Mouse (Mus musculus): ENCODE data around the gene Sdhb.

Gene Sdhb

DNA sequence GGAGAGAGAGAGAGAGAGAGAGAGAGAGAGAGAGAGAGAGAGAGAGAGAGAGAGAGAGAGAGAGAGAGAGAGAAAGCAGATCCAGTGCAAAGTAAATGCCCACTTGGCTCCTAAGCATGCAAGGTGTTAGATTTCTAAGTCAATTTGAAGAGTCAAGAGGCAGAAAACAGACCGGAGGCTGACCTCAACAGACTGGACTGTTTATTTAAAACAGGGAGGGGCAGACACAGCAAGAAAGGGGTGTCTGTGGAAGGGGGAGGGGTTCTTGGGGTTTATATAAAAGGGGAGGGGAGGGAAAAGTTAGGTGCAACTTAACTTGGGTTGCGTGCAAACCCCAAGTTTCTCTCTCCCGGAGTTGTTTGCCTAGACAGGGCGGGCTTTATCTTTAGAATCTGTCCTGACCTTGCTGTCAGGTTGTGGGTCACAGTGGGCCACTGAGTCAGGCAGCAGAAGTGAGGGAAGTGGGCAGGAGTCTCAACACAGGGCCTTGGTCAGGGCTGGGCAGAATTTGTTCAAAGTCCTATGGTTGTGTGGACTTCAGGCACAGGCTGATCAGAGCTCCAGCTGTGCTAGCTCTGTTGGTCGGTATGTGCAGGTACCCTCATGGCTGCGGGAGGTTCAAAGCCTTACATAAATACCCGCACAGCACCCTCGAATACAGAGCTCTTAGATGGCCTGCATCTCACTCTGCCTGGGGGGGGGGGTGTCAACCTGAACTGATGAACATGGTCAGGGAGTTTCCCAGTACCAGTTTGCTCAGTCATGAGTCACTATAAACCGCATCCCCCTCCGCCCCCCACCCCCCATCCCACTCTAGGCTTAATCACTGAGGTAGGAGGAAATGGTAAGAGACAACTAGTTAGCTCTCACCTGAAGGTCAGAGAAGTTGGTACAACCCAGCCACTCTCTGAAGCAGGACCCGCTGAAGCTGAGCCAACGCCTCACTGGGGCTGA, 13.2 kb upstream of the Sdhb start:
- no peak for DNase-seq (ENCODE audit: inconsistent age in 2 of 2, low spot score in 1 of 2)

- DNase-seq (ENCODE audit: inconsistent age in 2 of 2, low spot score in 1 of 2): no peak
These were observed 12.5 kb upstream of the Sdhb start for GRCm38 (mm10) chr4:140948481-140948880.

GRCm38 (mm10) chr4:140949052-140949451, 12.0 kb upstream of the Sdhb start:
- no peak for DNase-seq (ENCODE audit: inconsistent age in 2 of 2, low spot score in 1 of 2)

- no peak for DNase-seq (ENCODE audit: inconsistent age in 2 of 2, low spot score in 1 of 2)
These were observed 11.4 kb upstream of the Sdhb start for GRCm38 (mm10) chr4:140949616-140950015.

- peak in 1 of 2 experiments; percentile 55 for DNase-seq (ENCODE audit: inconsistent age in 2 of 2, low spot score in 1 of 2)
These were observed 10.4 kb upstream of the Sdhb start for GRCm38 (mm10) chr4:140950574-140950973.

DNA sequence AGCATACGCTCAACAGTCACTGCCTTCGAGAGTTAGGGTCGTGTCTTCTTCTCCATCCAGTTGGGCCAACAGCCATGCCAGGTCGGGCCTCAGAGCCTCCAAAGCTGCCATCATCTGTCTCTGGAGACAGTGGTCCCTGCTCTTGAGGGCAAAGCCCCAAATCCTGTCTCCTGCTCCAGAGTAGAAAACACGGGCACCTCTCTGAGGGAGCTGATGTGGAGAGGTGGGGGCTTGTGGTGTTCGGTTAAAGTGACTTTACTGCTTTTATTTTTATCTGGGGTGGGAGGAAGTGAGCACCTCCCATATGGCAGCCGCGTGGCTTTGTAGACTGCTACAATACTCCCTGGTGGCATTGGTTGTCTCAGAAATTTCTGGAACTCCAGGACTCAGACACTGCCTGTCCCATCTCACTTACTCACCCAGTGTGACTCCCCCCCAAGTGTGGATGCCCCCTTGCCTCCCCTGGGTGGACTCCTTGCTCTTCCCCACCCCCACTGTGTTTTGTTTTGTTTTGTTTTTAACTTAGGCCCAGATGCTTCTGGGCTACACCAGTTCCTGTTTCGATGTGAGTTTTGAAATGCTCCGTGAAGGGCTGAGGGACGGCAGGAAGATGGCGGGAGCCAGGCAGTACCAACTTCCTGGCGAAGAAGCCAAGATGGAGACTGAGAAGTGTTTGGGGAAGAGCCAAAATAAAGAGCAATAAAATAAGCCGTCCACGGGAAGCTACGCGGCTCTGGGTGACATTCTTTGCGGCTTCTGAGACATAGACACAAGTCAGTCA, 9.0 kb upstream of the Sdhb start:
- DNase-seq (ENCODE audit: inconsistent age in 2 of 2, low spot score in 1 of 2): no peak

DNA sequence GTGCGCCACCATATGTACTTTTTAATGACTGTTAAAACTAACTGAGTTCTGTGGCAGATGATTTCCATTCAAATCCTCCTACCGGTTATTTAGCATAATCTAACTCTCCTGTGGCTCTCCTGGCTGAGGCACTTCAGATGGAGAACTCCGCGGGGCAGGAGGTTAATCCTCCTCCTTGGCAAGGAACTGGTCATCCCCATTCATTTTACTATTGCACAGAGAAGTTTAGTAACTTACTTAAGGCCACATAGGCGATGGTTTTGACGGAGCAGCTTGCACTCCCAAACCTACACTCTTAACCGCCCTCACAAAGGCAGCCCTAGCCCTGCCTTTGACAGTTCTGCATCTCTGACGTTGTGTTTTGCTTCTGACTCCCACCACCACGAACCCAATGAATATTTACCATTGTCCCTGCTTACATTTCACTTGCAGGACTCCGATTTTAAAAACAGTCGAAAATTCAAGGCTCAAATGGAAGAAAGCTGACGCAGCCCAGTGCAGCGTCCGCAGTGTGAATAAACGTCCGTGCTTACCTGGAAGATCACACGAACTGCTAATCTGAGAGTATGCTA, 3.8 kb upstream of the Sdhb start:
- DNase-seq (ENCODE audit: inconsistent age in 2 of 2, low spot score in 1 of 2): no peak

DNA sequence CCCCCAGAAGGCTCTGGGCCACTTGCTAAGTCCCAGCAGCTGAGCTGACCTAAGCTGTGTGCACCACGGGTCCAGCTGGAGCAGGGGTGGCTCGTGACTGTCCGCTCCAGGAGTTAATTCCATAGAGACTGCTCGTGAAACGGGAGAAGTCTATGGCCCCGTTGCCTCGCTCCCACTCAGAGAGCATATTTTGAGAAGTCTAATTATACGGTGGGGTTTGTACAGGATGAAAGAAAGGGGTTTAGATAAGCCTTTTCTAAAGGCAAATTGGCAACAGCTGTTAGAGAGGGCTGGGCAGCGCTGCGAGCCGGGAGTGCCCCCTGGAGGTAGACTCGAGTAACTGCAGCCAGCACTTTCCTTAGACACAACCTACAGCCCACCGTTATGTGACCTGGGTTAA, 3.3 kb upstream of the Sdhb start:
- DNase-seq (ENCODE audit: inconsistent age in 2 of 2, low spot score in 1 of 2): peak; percentile 80 to 94

DNA sequence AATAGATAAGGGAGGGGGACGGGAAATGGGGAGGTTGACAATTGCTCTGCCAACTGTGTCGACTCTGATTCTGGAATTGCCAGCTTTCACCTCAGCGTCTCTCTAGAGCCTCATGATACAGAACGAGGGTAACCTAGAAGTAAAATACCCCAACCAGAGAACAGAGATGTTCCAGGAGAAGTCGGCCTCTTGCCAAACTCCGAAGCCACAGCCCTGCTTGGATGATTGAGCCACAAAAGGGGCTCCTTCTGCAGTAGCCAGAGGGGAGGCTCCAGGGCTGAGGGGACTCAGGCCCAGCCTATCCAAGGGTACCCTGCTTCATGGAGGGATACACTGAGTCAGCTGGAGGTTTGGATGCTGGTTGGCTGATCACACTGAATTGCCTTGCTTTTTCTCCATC, 2.7 kb upstream of the Sdhb start:
- DNase-seq (ENCODE audit: inconsistent age in 2 of 2, low spot score in 1 of 2): no peak

DNA sequence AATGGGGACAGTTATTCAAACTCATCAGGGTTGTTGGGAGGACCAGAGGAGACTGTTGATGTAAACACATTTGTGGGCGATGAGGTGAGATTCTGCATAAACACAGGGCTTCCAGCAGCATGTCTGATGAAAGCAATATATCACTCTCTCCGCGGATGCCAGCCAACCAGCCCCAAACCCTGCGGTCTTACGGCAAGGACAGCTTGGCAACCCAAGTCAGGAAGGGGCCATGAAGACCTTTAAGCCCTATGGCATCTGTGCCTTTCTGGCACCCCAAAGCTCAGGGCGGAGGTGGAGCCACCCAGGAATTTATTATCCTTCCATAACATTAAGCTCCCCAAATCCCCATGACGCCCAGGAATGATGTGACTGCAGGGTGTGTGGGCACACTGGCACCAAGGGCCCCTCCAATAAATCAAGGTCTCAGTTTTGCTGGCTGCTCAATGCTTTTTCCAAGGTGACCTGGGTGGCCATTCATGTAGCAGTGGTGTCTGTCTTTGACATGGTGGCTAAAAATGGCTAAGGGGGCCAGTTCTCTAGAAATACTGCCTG, 1.8 kb upstream of the Sdhb start:
- DNase-seq (ENCODE audit: inconsistent age in 2 of 2, low spot score in 1 of 2): no peak

GRCm38 (mm10) chr4:140959715-140960479, 1.1 kb upstream of the Sdhb start:
- DNase-seq (ENCODE audit: inconsistent age in 2 of 2, low spot score in 1 of 2): peak; percentile 70 to 90

DNA sequence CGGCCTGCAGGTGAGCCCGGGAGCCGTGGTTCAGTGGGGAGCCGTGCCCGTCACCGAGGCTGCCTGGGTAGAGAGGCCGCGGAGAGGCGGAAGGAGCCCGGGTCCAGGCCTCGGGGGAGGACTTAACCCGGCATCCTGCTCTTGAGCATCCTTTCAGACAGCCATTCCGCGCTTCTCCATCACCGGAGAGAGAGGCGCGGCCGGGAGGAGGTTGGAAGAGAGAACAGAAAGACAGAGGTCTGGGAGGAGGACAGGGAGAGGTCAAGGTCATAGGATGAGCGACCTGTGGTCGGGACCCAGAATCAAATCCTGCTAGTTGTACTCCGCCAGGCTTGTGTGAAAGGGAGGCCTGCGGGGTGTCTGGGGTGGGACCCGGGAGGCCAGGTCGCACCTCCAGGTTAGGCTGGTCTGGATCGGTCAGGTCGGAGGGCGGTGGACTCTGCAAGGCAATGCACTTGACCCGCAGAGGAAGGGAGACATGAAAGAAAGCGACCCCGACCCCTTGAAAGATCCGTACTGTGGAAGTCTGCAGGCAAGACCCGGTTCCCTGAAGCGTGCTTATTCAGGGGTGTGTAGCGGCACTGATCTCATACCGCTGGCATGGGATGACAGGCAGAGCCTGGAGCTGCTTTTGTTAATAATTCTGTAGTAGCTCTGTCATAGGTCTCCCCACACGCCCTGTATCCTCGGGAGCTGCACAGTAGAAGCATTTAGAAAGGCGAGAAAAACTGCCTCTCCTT, 634 bp downstream of the Sdhb start:
- no peak for DNase-seq (ENCODE audit: inconsistent age in 2 of 2, low spot score in 1 of 2)

- DNase-seq (ENCODE audit: inconsistent age in 2 of 2, low spot score in 1 of 2): peak in 1 of 2 experiments; percentile 61
These were observed 1.4 kb downstream of the Sdhb start for GRCm38 (mm10) chr4:140962207-140962909.

DNA sequence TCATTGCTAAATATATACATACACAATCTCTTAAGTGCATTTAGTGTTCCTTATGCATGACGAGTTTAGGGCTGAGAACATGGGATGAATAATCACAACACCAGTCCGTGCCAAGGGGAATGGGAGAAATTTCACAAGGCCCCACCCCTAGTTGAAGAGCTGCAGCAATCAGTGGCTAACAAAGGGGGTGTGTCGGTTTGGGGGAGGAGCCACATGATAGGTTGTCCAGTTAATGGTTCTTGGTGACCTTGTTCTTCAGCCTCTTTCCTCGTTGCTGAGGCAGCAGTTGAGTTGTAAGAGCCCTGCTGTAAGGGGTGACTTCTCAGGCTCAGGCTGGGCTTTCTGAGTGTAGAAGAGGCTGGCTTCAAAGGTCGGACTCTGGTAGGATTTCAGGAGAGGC, 1.9 kb downstream of the Sdhb start:
- peak; percentile 92 to 95 for DNase-seq (ENCODE audit: inconsistent age in 2 of 2, low spot score in 1 of 2)

GRCm38 (mm10) chr4:140963941-140964597, 3.1 kb downstream of the Sdhb start:
- DNase-seq (ENCODE audit: inconsistent age in 2 of 2, low spot score in 1 of 2): peak in 1 of 2 experiments; percentile 58

GRCm38 (mm10) chr4:140964620-140965019, 3.6 kb downstream of the Sdhb start:
- peak; percentile 92 to 95 for DNase-seq (ENCODE audit: inconsistent age in 2 of 2, low spot score in 1 of 2)

GRCm38 (mm10) chr4:140967386-140968159, 6.6 kb downstream of the Sdhb start:
- peak; percentile 74 to 75 for DNase-seq (ENCODE audit: inconsistent age in 2 of 2, low spot score in 1 of 2)

GRCm38 (mm10) chr4:140971691-140972090, 10.7 kb downstream of the Sdhb start:
- DNase-seq (ENCODE audit: inconsistent age in 2 of 2, low spot score in 1 of 2): no peak
